In the genomic region with DNA sequence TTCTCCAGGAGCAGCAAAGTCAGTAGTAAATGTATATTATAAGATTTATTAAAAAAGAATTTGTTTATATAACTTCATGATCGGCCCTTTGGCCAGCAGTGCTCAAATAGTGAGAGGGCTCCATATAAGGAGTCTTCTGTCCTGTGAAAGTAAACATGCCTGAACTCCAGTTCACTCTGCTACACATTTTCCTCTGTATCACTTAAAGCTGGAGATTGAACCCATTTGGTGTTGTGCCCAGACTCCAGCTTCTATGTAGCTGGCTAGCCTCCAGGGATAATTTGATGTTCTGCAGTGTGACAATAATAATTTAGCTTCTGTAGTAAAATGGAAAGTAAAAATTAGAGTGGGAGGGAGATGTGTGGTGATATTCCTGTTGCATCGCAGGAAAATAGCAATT, we compare ENCODE assay signal across 12 mouse cellular contexts.
DNase-seq lines count a peak whose midpoint lies in the region; ATAC-seq and TF ChIP-seq lines count a peak whose summit lies in the region.
"Had no signal": no experiment of that assay in that cellular context is flagged by ENCODE, and none has a peak within 500 bp of the region (broad histone marks: within the 10 kb centered on the region; RNA-seq: fewer than 3 reads in every experiment).

No protein-coding gene starts in this region.

- ATAC-seq in kidney, embryonic 14.5 days (ENCODE audit: low FRiP score, low TSS enrichment) = peak; percentile 81; the same call in 1 of the 2 replicates
- ATAC-seq in limb, embryonic 14.5 days (ENCODE audit: low FRiP score, low read depth) = no peak
- ATAC-seq in intestine, embryonic 15.5 days = peak; percentile 94

- no peaks in the 10 kb centered on the region for H3K9me3 ChIP-seq in kidney, embryonic 14.5 days (ENCODE audit: control insufficient read depth, low read length)
- no peaks in the 10 kb centered on the region; the same call in 1 of the 2 replicates for H3K9me3 ChIP-seq in limb, embryonic 14.5 days (ENCODE audit: control insufficient read depth, low read length)
- no peaks in the 10 kb centered on the region for H3K9me3 ChIP-seq in limb, embryonic 10.5 days (replicated peaks)
- H3K9me3 ChIP-seq in intestine, embryonic 15.5 days = no peaks in the 10 kb centered on the region
- H3K9me3 ChIP-seq: liver, embryonic 15.5 days; midbrain, embryonic 10.5 days had no signal

- no peak overlapping the region for H3K4me3 ChIP-seq in kidney, embryonic 14.5 days (ENCODE audit: low read length)
- no peak overlapping the region for H3K4me3 ChIP-seq in limb, embryonic 14.5 days (replicated peaks; ENCODE audit: low read length)
- no peak overlapping the region for H3K4me3 ChIP-seq in limb, embryonic 10.5 days
- no peak overlapping the region for H3K4me3 ChIP-seq in intestine, embryonic 15.5 days (replicated peaks)
- H3K4me3 ChIP-seq: liver, embryonic 15.5 days; midbrain, embryonic 10.5 days had no signal

- no peaks in the 10 kb centered on the region for H3K36me3 ChIP-seq in kidney, embryonic 14.5 days (ENCODE audit: control insufficient read depth, insufficient read depth, low read length)
- H3K36me3 ChIP-seq in limb, embryonic 14.5 days (ENCODE audit: control insufficient read depth, insufficient read depth, low read length) = no peaks in the 10 kb centered on the region
- H3K36me3 ChIP-seq in limb, embryonic 10.5 days = no peaks in the 10 kb centered on the region
- H3K36me3 ChIP-seq in intestine, embryonic 15.5 days = no peaks in the 10 kb centered on the region
- H3K36me3 ChIP-seq: liver, embryonic 15.5 days; midbrain, embryonic 10.5 days had no signal

- no peak for TF ChIP-seq POLR2A in limb, embryonic 14.5 days (IDR thresholded peaks at IDR 0.05; ENCODE audit: borderline replicate concordance, extremely low read depth, insufficient read depth, insufficient read length)
- no peak for TF ChIP-seq POLR2A in brain, embryonic 14.5 days (IDR thresholded peaks at IDR 0.05; ENCODE audit: borderline replicate concordance, extremely low read depth, insufficient read depth, insufficient read length, poor library complexity, severe bottlenecking)

- no peak for TF ChIP-seq CTCF in brain, embryonic 14.5 days (IDR thresholded peaks at IDR 0.05; ENCODE audit: borderline replicate concordance, extremely low read depth, insufficient read depth, insufficient read length)

- no peak overlapping the region for H3K9ac ChIP-seq in kidney, embryonic 14.5 days (ENCODE audit: low read depth, low read length)
- no peak overlapping the region for H3K9ac ChIP-seq in limb, embryonic 14.5 days (ENCODE audit: low read depth, low read length, severe bottlenecking)
- H3K9ac ChIP-seq in intestine, embryonic 15.5 days = no peak overlapping the region
- H3K9ac ChIP-seq: liver, embryonic 15.5 days had no signal

- H3K27ac ChIP-seq in kidney, embryonic 14.5 days (ENCODE audit: low read depth, low read length) = no peak overlapping the region
- no peak overlapping the region for H3K27ac ChIP-seq in limb, embryonic 14.5 days (replicated peaks; ENCODE audit: low read depth, low read length)
- H3K27ac ChIP-seq in limb, embryonic 10.5 days = no peak overlapping the region
- H3K27ac ChIP-seq in intestine, embryonic 15.5 days = peak overlapping the region; percentile 62; the same call in 1 of the 2 replicates
- H3K27ac ChIP-seq: liver, embryonic 15.5 days; midbrain, embryonic 10.5 days had no signal

- no peak for DNase-seq in kidney, postnatal 25 days
- peak; percentile 25 for DNase-seq in limb, embryonic 14.5 days (ENCODE audit: low spot score)
- no peak for DNase-seq in limb, embryonic 10.5 days (ENCODE audit: low spot score)
- DNase-seq in brain, embryonic 14.5 days (ENCODE audit: low read depth) = peak; percentile 53
- no peak for DNase-seq in adrenal gland, adult 18-20 months (ENCODE audit: low spot score in 2 of 2)
- DNase-seq: cerebellum, postnatal 10 days; heart, adult 11 months had no signal

- no peaks in the 10 kb centered on the region for H3K4me1 ChIP-seq in kidney, embryonic 14.5 days (ENCODE audit: control insufficient read depth, insufficient read depth, low read length)
- H3K4me1 ChIP-seq in limb, embryonic 14.5 days (ENCODE audit: control insufficient read depth, insufficient read depth, low read length) = 0 out of 2 replicates have a peak, but pooled peaks cover 3% of the 10 kb centered on the region
- no peaks in the 10 kb centered on the region for H3K4me1 ChIP-seq in limb, embryonic 10.5 days
- 0 out of 2 replicates have a peak, but pooled peaks cover 3% of the 10 kb centered on the region for H3K4me1 ChIP-seq in intestine, embryonic 15.5 days (replicated peaks)
- H3K4me1 ChIP-seq: liver, embryonic 15.5 days; midbrain, embryonic 10.5 days had no signal

- WGBS in kidney, embryonic 14.5 days = 59% methylated on average over 2 of the region's 2 CpGs
- 72% methylated on average over 2 of the region's 2 CpGs for WGBS in limb, embryonic 14.5 days
- 88% methylated on average over 2 of the region's 2 CpGs for WGBS in limb, embryonic 10.5 days
- WGBS in intestine, embryonic 15.5 days = 37% methylated on average over 2 of the region's 2 CpGs

- no peaks in the 10 kb centered on the region for H3K27me3 ChIP-seq in kidney, embryonic 14.5 days (ENCODE audit: control insufficient read depth, insufficient read depth, low read length)
- H3K27me3 ChIP-seq in limb, embryonic 14.5 days (ENCODE audit: control insufficient read depth, insufficient read depth, low read length) = no peaks in the 10 kb centered on the region
- no peaks in the 10 kb centered on the region for H3K27me3 ChIP-seq in limb, embryonic 10.5 days (ENCODE audit: low read depth, poor library complexity, severe bottlenecking)
- no peaks in the 10 kb centered on the region for H3K27me3 ChIP-seq in intestine, embryonic 15.5 days (replicated peaks)
- H3K27me3 ChIP-seq: CH12.LX; liver, embryonic 15.5 days had no signal

- no peak overlapping the region for H3K4me2 ChIP-seq in kidney, embryonic 14.5 days (replicated peaks; ENCODE audit: low read depth, low read length)
- H3K4me2 ChIP-seq in limb, embryonic 14.5 days (replicated peaks; ENCODE audit: low read depth, low read length, severe bottlenecking) = no peak overlapping the region
- no peak overlapping the region for H3K4me2 ChIP-seq in intestine, embryonic 15.5 days (replicated peaks)
- H3K4me2 ChIP-seq: liver, embryonic 15.5 days had no signal

Comparison
In these comparisons a context has a peak if more than half of its experiments do, and no peak if none do; other contexts are left out.
1. DNase-seq: peak in limb, embryonic 14.5 days (single experiment) and brain, embryonic 14.5 days (single experiment); none in kidney, postnatal 25 days (0 of 2), limb, embryonic 10.5 days (single experiment) and adrenal gland, adult 18-20 months (0 of 2).